Mouse (Mus musculus): ENCODE results near the gene Fam205c. TPM values are rescaled to one million over a fixed set of nuclear protein-coding genes. Genes with fewer than 3 reads are reported as not detected.
A peak's percentile ranks its signal among the peaks of the same experiment; 100 is the strongest.

The Fam205c gene
- total and polyA plus RNA-seq, 2 experiments from 2014 or later = 0.23 TPM; not detected in 1

DNA sequence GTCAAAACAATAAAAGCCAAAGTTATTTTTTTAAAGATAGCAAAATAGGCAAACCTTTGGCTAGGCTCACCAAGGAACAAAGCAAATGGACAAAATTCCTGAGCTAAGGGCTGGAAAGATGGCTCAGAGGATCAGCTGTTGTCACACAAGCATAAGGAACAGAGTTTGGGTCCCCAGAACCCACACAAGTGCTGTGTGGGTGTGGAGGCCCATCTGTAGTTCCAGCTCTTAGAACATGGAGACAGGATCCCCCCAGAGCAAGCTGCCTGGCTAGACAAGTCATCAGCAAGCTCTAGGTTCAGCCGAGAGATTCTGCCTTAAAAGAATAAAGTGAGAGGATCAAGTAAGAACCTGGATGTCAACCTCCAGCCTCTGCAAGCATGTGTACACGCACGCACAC, 30.5 kb upstream of the Fam205c start:
- no peaks in the 10 kb centered on the region for H3K9me3 ChIP-seq (replicated peaks; ENCODE audit: control insufficient read depth, low read length)
- no peak overlapping the region for H3K9ac ChIP-seq (replicated peaks; ENCODE audit: low read depth, low read length)
- no peak for ATAC-seq (ENCODE audit: insufficient read depth, low read depth)
- WGBS = 85% methylated on average over 3 of the region's 3 CpGs
- H3K4me1 ChIP-seq (ENCODE audit: control insufficient read depth, insufficient read depth) = no peaks in the 10 kb centered on the region
- H3K4me2 ChIP-seq (ENCODE audit: low read depth, low read length) = no peak overlapping the region
- H3K27ac ChIP-seq (ENCODE audit: low read depth) = no peak overlapping the region
- no peaks in the 10 kb centered on the region for H3K36me3 ChIP-seq (replicated peaks; ENCODE audit: control insufficient read depth, insufficient read depth, low read length)
- no peak for TF ChIP-seq CTCF (IDR thresholded peaks at IDR 0.05; ENCODE audit: low read depth)
- TF ChIP-seq EP300 (IDR thresholded peaks at IDR 0.05; ENCODE audit: low read depth) = no peak
- H3K4me3 ChIP-seq (ENCODE audit: low read depth, low read length) = no peak overlapping the region
- H3K27me3 ChIP-seq (ENCODE audit: control insufficient read depth, insufficient read depth, low read length) = no peaks in the 10 kb centered on the region
- DNase-seq (ENCODE audit: low spot score) = no peak

DNA sequence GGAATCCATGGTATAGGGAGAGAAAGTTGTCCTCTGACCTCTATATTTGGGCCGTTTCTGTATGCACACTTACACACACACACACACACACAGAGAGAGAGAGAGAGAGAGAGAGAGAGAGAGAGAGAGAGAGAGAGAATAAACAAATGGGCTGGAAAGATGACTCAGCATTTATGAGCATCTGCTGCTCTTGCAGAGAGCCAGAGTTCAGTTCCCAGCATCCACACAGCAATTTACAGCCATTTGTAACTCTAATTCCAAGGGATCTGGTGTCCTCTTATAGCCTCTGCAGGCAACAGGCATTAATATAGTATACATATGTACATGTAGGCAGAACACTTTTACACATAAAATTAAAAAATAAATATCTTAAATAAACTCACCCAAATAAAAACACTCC, 29.9 kb upstream of the Fam205c start:
- no peak for TF ChIP-seq CTCF (IDR thresholded peaks at IDR 0.05; ENCODE audit: low read depth)
- TF ChIP-seq EP300 (IDR thresholded peaks at IDR 0.05; ENCODE audit: low read depth) = no peak
- H3K9me3 ChIP-seq (replicated peaks; ENCODE audit: control insufficient read depth, low read length) = no peaks in the 10 kb centered on the region
- 58% methylated on average over 1 of the region's 1 CpGs for WGBS

GRCm38 (mm10) chr4:42902730-42903129, 28.7 kb upstream of the Fam205c start:
- Histone ChIP-seq H3K9ac (replicated peaks; ENCODE audit: low read depth, low read length) (no peak overlapping the region), H3K27ac (ENCODE audit: low read depth) (no peak overlapping the region), H3K4me1 (ENCODE audit: control insufficient read depth, insufficient read depth) (no peaks in the 10 kb centered on the region), H3K4me3 (ENCODE audit: low read depth, low read length) (no peak overlapping the region), H3K4me2 (ENCODE audit: low read depth, low read length) (no peak overlapping the region), H3K9me3 (replicated peaks; ENCODE audit: control insufficient read depth, low read length) (no peaks in the 10 kb centered on the region), H3K27me3 (ENCODE audit: control insufficient read depth, insufficient read depth, low read length) (no peaks in the 10 kb centered on the region), H3K36me3 (replicated peaks; ENCODE audit: control insufficient read depth, insufficient read depth, low read length) (no peaks in the 10 kb centered on the region)
- 79% methylated on average over 5 of the region's 5 CpGs for WGBS
- TF ChIP-seq EP300 (IDR thresholded peaks at IDR 0.05; ENCODE audit: low read depth) (no peak), CTCF (IDR thresholded peaks at IDR 0.05; ENCODE audit: low read depth) (no peak)
- no peak for DNase-seq (ENCODE audit: low spot score)
- no peak for ATAC-seq (ENCODE audit: insufficient read depth, low read depth)

More for the DNA sequence above, 29.9 kb upstream of the Fam205c start:
- Histone ChIP-seq H3K36me3 (replicated peaks; ENCODE audit: control insufficient read depth, insufficient read depth, low read length) (no peaks in the 10 kb centered on the region), H3K27ac (ENCODE audit: low read depth) (no peak overlapping the region), H3K4me1 (ENCODE audit: control insufficient read depth, insufficient read depth) (no peaks in the 10 kb centered on the region), H3K4me3 (ENCODE audit: low read depth, low read length) (no peak overlapping the region), H3K9ac (replicated peaks; ENCODE audit: low read depth, low read length) (no peak overlapping the region), H3K27me3 (ENCODE audit: control insufficient read depth, insufficient read depth, low read length) (no peaks in the 10 kb centered on the region), H3K4me2 (ENCODE audit: low read depth, low read length) (no peak overlapping the region)
- no peak for ATAC-seq (ENCODE audit: insufficient read depth, low read depth)
- no peak for DNase-seq (ENCODE audit: low spot score)

DNA sequence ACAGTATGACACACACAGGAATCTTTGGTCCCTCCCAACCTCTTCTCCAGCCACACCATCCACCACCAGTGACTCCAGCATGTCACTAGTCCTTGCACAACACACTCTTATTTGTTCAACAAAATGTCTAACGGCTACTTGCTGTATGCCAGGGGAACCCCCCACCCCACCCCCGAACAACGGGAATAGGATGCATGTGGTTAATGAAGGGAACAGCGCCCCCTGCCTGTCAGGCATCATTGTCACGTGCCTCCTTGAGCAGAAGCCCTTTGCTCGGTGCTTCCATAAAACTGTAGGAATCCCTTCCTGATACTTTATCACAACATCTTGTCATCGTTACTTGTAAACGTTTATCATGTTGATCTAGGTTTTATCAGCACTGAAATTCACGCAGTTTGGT, 28.1 kb upstream of the Fam205c start:
- Histone ChIP-seq H3K4me3 (ENCODE audit: low read depth, low read length) (no peak overlapping the region), H3K4me1 (ENCODE audit: control insufficient read depth, insufficient read depth) (no peaks in the 10 kb centered on the region), H3K27ac (ENCODE audit: low read depth) (no peak overlapping the region), H3K4me2 (ENCODE audit: low read depth, low read length) (no peak overlapping the region), H3K9ac (replicated peaks; ENCODE audit: low read depth, low read length) (no peak overlapping the region), H3K36me3 (replicated peaks; ENCODE audit: control insufficient read depth, insufficient read depth, low read length) (no peaks in the 10 kb centered on the region), H3K9me3 (replicated peaks; ENCODE audit: control insufficient read depth, low read length) (no peaks in the 10 kb centered on the region), H3K27me3 (ENCODE audit: control insufficient read depth, insufficient read depth, low read length) (0 out of 2 replicates have a peak, but pooled peaks cover 2% of the 10 kb centered on the region)
- DNase-seq (ENCODE audit: low spot score) = no peak
- TF ChIP-seq EP300 (IDR thresholded peaks at IDR 0.05; ENCODE audit: low read depth) = no peak
- TF ChIP-seq CTCF (IDR thresholded peaks at IDR 0.05; ENCODE audit: low read depth) = peak; percentile 43
- 49% methylated on average over 9 of the region's 9 CpGs for WGBS
- no peak for ATAC-seq (ENCODE audit: insufficient read depth, low read depth)

DNA sequence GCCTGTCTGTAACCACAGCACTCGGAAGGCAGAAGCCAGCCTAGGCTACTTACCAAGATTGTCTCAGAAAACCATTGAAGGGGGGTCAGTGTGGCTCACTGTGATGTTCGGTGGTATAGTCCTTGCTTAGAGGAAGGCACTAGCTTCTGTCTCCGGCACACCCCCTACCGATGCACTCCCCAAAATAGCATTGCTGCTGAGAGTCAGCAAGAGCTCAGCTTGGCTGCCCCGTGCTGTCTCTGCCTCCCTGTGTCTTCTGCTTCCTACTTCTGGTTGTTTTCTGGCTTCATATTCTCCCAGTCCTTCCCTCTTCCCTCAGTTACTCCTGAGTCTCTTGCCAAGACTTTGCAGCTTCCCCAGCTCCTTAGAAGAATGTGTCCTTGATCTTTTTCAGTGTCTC, 26.8 kb upstream of the Fam205c start:
- Histone ChIP-seq H3K9me3 (replicated peaks; ENCODE audit: control insufficient read depth, low read length) (no peaks in the 10 kb centered on the region), H3K4me1 (ENCODE audit: control insufficient read depth, insufficient read depth) (no peaks in the 10 kb centered on the region), H3K27ac (ENCODE audit: low read depth) (no peak overlapping the region), H3K27me3 (ENCODE audit: control insufficient read depth, insufficient read depth, low read length) (0 out of 2 replicates have a peak, but pooled peaks cover 3% of the 10 kb centered on the region), H3K9ac (replicated peaks; ENCODE audit: low read depth, low read length) (no peak overlapping the region), H3K4me2 (ENCODE audit: low read depth, low read length) (no peak overlapping the region), H3K36me3 (replicated peaks; ENCODE audit: control insufficient read depth, insufficient read depth, low read length) (no peaks in the 10 kb centered on the region), H3K4me3 (ENCODE audit: low read depth, low read length) (no peak overlapping the region)
- 39% methylated on average over 5 of the region's 5 CpGs for WGBS
- TF ChIP-seq EP300 (IDR thresholded peaks at IDR 0.05; ENCODE audit: low read depth) (no peak), CTCF (IDR thresholded peaks at IDR 0.05; ENCODE audit: low read depth) (no peak)
- ATAC-seq (ENCODE audit: insufficient read depth, low read depth) = no peak
- no peak for DNase-seq (ENCODE audit: low spot score)

DNA sequence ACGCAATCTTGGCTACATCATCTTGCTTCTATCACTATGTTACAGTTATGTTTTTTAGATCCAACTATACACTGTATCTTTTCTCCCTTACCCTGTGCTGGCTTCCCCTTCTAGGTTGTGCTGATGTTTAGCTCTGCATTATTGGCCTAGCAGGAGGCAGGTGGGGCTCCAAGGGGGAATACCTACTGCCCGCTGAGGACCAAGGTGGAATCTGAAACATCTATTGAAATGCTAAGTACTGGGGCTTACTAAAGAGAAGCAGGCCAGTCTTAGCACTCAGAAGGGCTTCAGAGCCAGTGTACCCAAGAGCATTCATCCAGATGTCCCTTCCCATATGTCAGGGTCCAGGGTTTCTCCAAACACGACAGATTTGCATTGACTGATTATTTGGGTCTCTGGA, 24.9 kb upstream of the Fam205c start:
- H3K4me3 ChIP-seq (ENCODE audit: low read depth, low read length) = no peak overlapping the region
- WGBS = 32% methylated on average over 3 of the region's 3 CpGs
- H3K27ac ChIP-seq (ENCODE audit: low read depth) = no peak overlapping the region
- no peak for TF ChIP-seq CTCF (IDR thresholded peaks at IDR 0.05; ENCODE audit: low read depth)
- TF ChIP-seq EP300 (IDR thresholded peaks at IDR 0.05; ENCODE audit: low read depth) = no peak
- H3K4me1 ChIP-seq (ENCODE audit: control insufficient read depth, insufficient read depth) = no peaks in the 10 kb centered on the region
- H3K4me2 ChIP-seq (ENCODE audit: low read depth, low read length) = no peak overlapping the region
- no peaks in the 10 kb centered on the region for H3K36me3 ChIP-seq (replicated peaks; ENCODE audit: control insufficient read depth, insufficient read depth, low read length)
- H3K27me3 ChIP-seq (ENCODE audit: control insufficient read depth, insufficient read depth, low read length) = 0 out of 2 replicates have a peak, but pooled peaks cover 3% of the 10 kb centered on the region
- ATAC-seq (ENCODE audit: insufficient read depth, low read depth) (no peak), DNase-seq (ENCODE audit: low spot score) (no peak)
- no peak overlapping the region for H3K9ac ChIP-seq (replicated peaks; ENCODE audit: low read depth, low read length)
- no peaks in the 10 kb centered on the region for H3K9me3 ChIP-seq (replicated peaks; ENCODE audit: control insufficient read depth, low read length)

Data from heart, postnatal 0 days (tissue).